Mouse (Mus musculus) brain, embryonic 14.5 days (tissue): Measurements from ENCODE around the gene Hip1.

Experiments used
- CTCF ChIP-seq: fragments of 200-500 bp; IDR thresholded peaks from 2 replicates; pipeline ENCODE4 v1.5.1; 2012; ENCODE audit warnings: inconsistent platforms, mild to moderate bottlenecking, moderate library complexity, borderline replicate concordance; ENCODE audit not compliant: insufficient read depth, insufficient read length; ENCODE audit errors: extremely low read depth
- POLR2A ChIP-seq: fragments of 200-500 bp; IDR thresholded peaks from 2 replicates; pipeline ENCODE4 v1.6.1; 2012; ENCODE audit warnings: mild to moderate bottlenecking, inconsistent platforms, borderline replicate concordance; ENCODE audit not compliant: poor library complexity, insufficient read depth, insufficient read length, severe bottlenecking; ENCODE audit errors: extremely low read depth

- TF ChIP-seq POLR2A = no peak
- no peak for TF ChIP-seq CTCF
Measured at GRCm38 (mm10) chr5:135517348-135517883, 27.5 kb downstream of the Hip1 start.
